Comparison of ENCODE assay signal across 21 mouse cellular contexts in the genomic region with DNA sequence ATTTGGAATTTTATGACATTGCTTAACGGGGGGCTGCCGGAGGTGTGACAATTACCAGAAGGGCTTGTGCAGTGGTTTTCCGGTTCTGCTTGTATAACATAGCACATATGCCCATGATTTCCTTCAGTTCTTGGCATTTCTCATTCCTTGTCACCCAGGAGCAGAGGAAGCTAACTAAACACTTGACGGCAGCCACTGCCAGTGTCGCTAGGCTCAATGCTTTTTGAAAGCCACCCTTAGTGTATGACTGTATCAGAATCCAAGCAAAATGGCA.
DNase-seq lines count a peak whose midpoint lies in the region; ATAC-seq and TF ChIP-seq lines count a peak whose summit lies in the region.
"Had no signal": no experiment of that assay in that cellular context is flagged by ENCODE, and none has a peak within 500 bp of the region (broad histone marks: within the 10 kb centered on the region; RNA-seq: fewer than 3 reads in every experiment).

No protein-coding gene starts in this region.

- no peak overlapping the region for H3K4me3 ChIP-seq in forebrain, embryonic 15.5 days
- no peak overlapping the region for H3K4me3 ChIP-seq in forebrain, embryonic 11.5 days (ENCODE audit: low read depth, low read length)
- no peak overlapping the region for H3K4me3 ChIP-seq in heart, embryonic 14.5 days (ENCODE audit: control insufficient read depth in 1 of 2, insufficient read depth in 1 of 2, low read depth in 1 of 2, low read length in 2 of 2)
- H3K4me3 ChIP-seq in heart, adult 2 months: no peak overlapping the region
- no peak overlapping the region for H3K4me3 ChIP-seq in limb, embryonic 10.5 days
- H3K4me3 ChIP-seq: heart, embryonic 15.5 days; layer of hippocampus, adult 2 months; limb, embryonic 15.5 days; midbrain, embryonic 13.5 days had no signal

- DNase-seq in forebrain, embryonic 11.5 days (ENCODE audit: low spot score): no peak
- DNase-seq in heart, adult 2 months: no peak
- DNase-seq in brain, embryonic 14.5 days (ENCODE audit: low read depth): peak; percentile 53
- DNase-seq in limb, embryonic 10.5 days (ENCODE audit: low spot score): no peak
- DNase-seq in urinary bladder, postnatal 10 days (ENCODE audit: low spot score): no peak
- DNase-seq: adrenal gland, postnatal 14 days; cerebellum, adult 9-10 months; kidney, postnatal 25 days; retina, postnatal 1 day; thymus, postnatal 36 days had no signal

- WGBS in forebrain, embryonic 15.5 days: 46% methylated on average over 5 of the region's 5 CpGs
- 93% methylated on average over 5 of the region's 5 CpGs for WGBS in forebrain, embryonic 11.5 days
- 64% methylated on average over 5 of the region's 5 CpGs for WGBS in heart, embryonic 14.5 days
- 75% methylated on average over 5 of the region's 5 CpGs for WGBS in heart, adult 2 months
- WGBS in limb, embryonic 10.5 days: 25% methylated on average over 5 of the region's 5 CpGs

- no peak for TF ChIP-seq EP300 in heart, adult 2 months (IDR thresholded peaks at IDR 0.05; ENCODE audit: insufficient read depth, low read depth, low read length)

- H3K9me3 ChIP-seq in forebrain, embryonic 15.5 days: no peaks in the 10 kb centered on the region
- H3K9me3 ChIP-seq in forebrain, embryonic 11.5 days (ENCODE audit: control insufficient read depth, low read length): no peaks in the 10 kb centered on the region
- no peaks in the 10 kb centered on the region for H3K9me3 ChIP-seq in heart, embryonic 14.5 days (ENCODE audit: control insufficient read depth, low read length)
- no peaks in the 10 kb centered on the region for H3K9me3 ChIP-seq in limb, embryonic 10.5 days (replicated peaks)
- H3K9me3 ChIP-seq: heart, embryonic 15.5 days; limb, embryonic 15.5 days; midbrain, embryonic 13.5 days had no signal

- no peak for TF ChIP-seq POLR2A in heart, adult 2 months (IDR thresholded peaks at IDR 0.05; ENCODE audit: insufficient read depth, low read depth, low read length)
- no peak for TF ChIP-seq POLR2A in brain, embryonic 14.5 days (IDR thresholded peaks at IDR 0.05; ENCODE audit: borderline replicate concordance, extremely low read depth, insufficient read depth, insufficient read length, poor library complexity, severe bottlenecking)

- no peaks in the 10 kb centered on the region; the same call in 1 of the 2 replicates for H3K4me1 ChIP-seq in forebrain, embryonic 15.5 days
- no peaks in the 10 kb centered on the region for H3K4me1 ChIP-seq in forebrain, embryonic 11.5 days (replicated peaks; ENCODE audit: control insufficient read depth, insufficient read depth, low read length)
- H3K4me1 ChIP-seq in heart, embryonic 14.5 days (ENCODE audit: control insufficient read depth in 2 of 2, insufficient read depth in 2 of 2, low read length in 2 of 2): peaks cover 7 to 18% of the 10 kb centered on the region in 2 experiments
- no peaks in the 10 kb centered on the region for H3K4me1 ChIP-seq in heart, adult 2 months (ENCODE audit: control insufficient read depth, insufficient read depth, low read length)
- H3K4me1 ChIP-seq in limb, embryonic 10.5 days: peaks cover 23% of the 10 kb centered on the region

- H3K79me2 ChIP-seq in heart, adult 2 months (replicated peaks; ENCODE audit: control insufficient read depth, insufficient read depth, low read length): no peaks in the 10 kb centered on the region

- H3K9ac ChIP-seq in forebrain, embryonic 15.5 days (replicated peaks): no peak overlapping the region
- no peak overlapping the region for H3K9ac ChIP-seq in forebrain, embryonic 11.5 days (ENCODE audit: low read length)
- H3K9ac ChIP-seq in heart, embryonic 14.5 days (ENCODE audit: low read length): no peak overlapping the region
- no peak overlapping the region for H3K9ac ChIP-seq in heart, adult 2 months (ENCODE audit: low read depth, low read length)
- H3K9ac ChIP-seq: heart, embryonic 15.5 days; limb, embryonic 15.5 days; liver, embryonic 14.5 days; lung, embryonic 14.5 days; midbrain, embryonic 13.5 days had no signal

- H3K4me2 ChIP-seq in forebrain, embryonic 15.5 days (replicated peaks): no peak overlapping the region
- H3K4me2 ChIP-seq in forebrain, embryonic 11.5 days (ENCODE audit: low read depth, low read length, severe bottlenecking): no peak overlapping the region
- no peak overlapping the region for H3K4me2 ChIP-seq in heart, embryonic 14.5 days (ENCODE audit: low read length)
- H3K4me2 ChIP-seq: heart, embryonic 15.5 days; limb, embryonic 15.5 days; lung, embryonic 14.5 days; midbrain, embryonic 13.5 days had no signal

- H3K36me3 ChIP-seq in forebrain, embryonic 15.5 days: no peaks in the 10 kb centered on the region
- no peaks in the 10 kb centered on the region for H3K36me3 ChIP-seq in forebrain, embryonic 11.5 days (ENCODE audit: control insufficient read depth, insufficient read depth, low read length)
- H3K36me3 ChIP-seq in heart, embryonic 14.5 days (ENCODE audit: control insufficient read depth, insufficient read depth, low read length): no peaks in the 10 kb centered on the region
- no peaks in the 10 kb centered on the region for H3K36me3 ChIP-seq in heart, adult 2 months (ENCODE audit: control insufficient read depth, insufficient read depth, low read length)
- H3K36me3 ChIP-seq in limb, embryonic 10.5 days: no peaks in the 10 kb centered on the region
- H3K36me3 ChIP-seq: heart, embryonic 15.5 days; limb, embryonic 15.5 days; midbrain, embryonic 13.5 days had no signal

- ATAC-seq in forebrain, embryonic 15.5 days (replicated peaks): no peak
- no peak for ATAC-seq in forebrain, embryonic 11.5 days (replicated peaks; ENCODE audit: low FRiP score)
- ATAC-seq in heart, embryonic 14.5 days (ENCODE audit: insufficient number of reproducible peaks, insufficient read depth, low FRiP score, low read depth): no peak
- ATAC-seq in erythroblast, adult 5-6 weeks (replicated peaks; ENCODE audit: low FRiP score, poor library complexity, severe bottlenecking): no peak
- ATAC-seq: hindbrain, postnatal 0 days; intestine, embryonic 16.5 days; midbrain, embryonic 13.5 days had no signal

- no peaks in the 10 kb centered on the region for H3K27me3 ChIP-seq in forebrain, embryonic 15.5 days
- no peaks in the 10 kb centered on the region for H3K27me3 ChIP-seq in forebrain, embryonic 11.5 days (ENCODE audit: control insufficient read depth, insufficient read depth, low read length)
- no peaks in the 10 kb centered on the region for H3K27me3 ChIP-seq in heart, embryonic 14.5 days (ENCODE audit: control insufficient read depth, insufficient read depth, low read length)
- no peaks in the 10 kb centered on the region for H3K27me3 ChIP-seq in heart, adult 2 months (ENCODE audit: control insufficient read depth, insufficient read depth, low read length)
- H3K27me3 ChIP-seq in limb, embryonic 10.5 days (ENCODE audit: low read depth, poor library complexity, severe bottlenecking): no peaks in the 10 kb centered on the region
- H3K27me3 ChIP-seq: heart, embryonic 15.5 days; limb, embryonic 15.5 days; midbrain, embryonic 13.5 days had no signal

- intact Hi-C loops in heart, adult 2 months (cut with DNase I): no loop called here

- TF ChIP-seq CTCF in heart, adult 2 months (IDR thresholded peaks at IDR 0.05): no peak
- no peak for TF ChIP-seq CTCF in brain, embryonic 14.5 days (IDR thresholded peaks at IDR 0.05; ENCODE audit: borderline replicate concordance, extremely low read depth, insufficient read depth, insufficient read length)

- H3K27ac ChIP-seq in forebrain, embryonic 15.5 days (replicated peaks): peak overlapping the region; percentile 30; the same call in 1 of the 2 replicates
- no peak overlapping the region for H3K27ac ChIP-seq in forebrain, embryonic 11.5 days (ENCODE audit: low read depth, low read length)
- peak overlapping the region; percentile 78 to 79; a peak in 3 of 4 replicates for H3K27ac ChIP-seq in heart, embryonic 14.5 days (replicated peaks in 1 of 2; ENCODE audit: control insufficient read depth in 1 of 2, insufficient read depth in 1 of 2, low read depth in 2 of 2, low read length in 2 of 2)
- H3K27ac ChIP-seq in heart, adult 2 months: no peak overlapping the region
- H3K27ac ChIP-seq in limb, embryonic 10.5 days: peak overlapping the region; percentile 32; the same call in 1 of the 2 replicates
- H3K27ac ChIP-seq: hindbrain, postnatal 0 days; layer of hippocampus, adult 2 months; liver, embryonic 14.5 days; midbrain, embryonic 13.5 days had no signal

Comparison
In these comparisons a context has a peak if more than half of its experiments do, and no peak if none do; other contexts are left out.
1. H3K27ac ChIP-seq: peak in forebrain, embryonic 15.5 days (single experiment), heart, embryonic 14.5 days (2 of 2) and limb, embryonic 10.5 days (single experiment); none in forebrain, embryonic 11.5 days (single experiment) and heart, adult 2 months (single experiment).